Mouse (Mus musculus) cerebellum, postnatal 36 days (tissue): ENCODE results near the gene Olfr912.

ENCODE experiments used
- DNase-seq, 2 experiments: peaks; one replicate each; pipeline ENCODE4 v3.0.0; 2021 to 2022; ENCODE audit warnings: mixed read lengths in 2 of 2

Gene Olfr912

GRCm38 (mm10) chr9:38579878-38580277 lies at the start of gene Olfr912:
TSS of gene Olfr912 (plus strand) at chr9:38580178.
- DNase-seq = no peak

GRCm38 (mm10) chr9:38537549-38537948 lies 42.4 kb upstream of the Olfr912 start, which contains the start of gene Olfr910:
TSS of gene Olfr910 (plus strand) at chr9:38537849.
- no peak for DNase-seq

GRCm38 (mm10) chr9:38591056-38591455 lies 11.1 kb downstream of the Olfr912 start:
- DNase-seq = no peak

GRCm38 (mm10) chr9:38592459-38592858 lies 12.5 kb downstream of the Olfr912 start, which contains the start of gene Olfr913:
TSS of gene Olfr913 (plus strand) at chr9:38592759.
- DNase-seq = no peak

- DNase-seq = no peak
These were observed 24.8 kb downstream of the Olfr912 start, which contains the start of gene Olfr914 for GRCm38 (mm10) chr9:38604802-38605201. TSS of gene Olfr914 (plus strand) at chr9:38605102.

GRCm38 (mm10) chr9:38632406-38632805 lies 52.4 kb downstream of the Olfr912 start:
- DNase-seq = no peak
